Mouse (Mus musculus) G1E-ER4 (cell line): ENCODE data around the gene Shisa3. TPM values are rescaled to one million over a fixed set of nuclear protein-coding genes. Genes with fewer than 3 reads are reported as not detected.

Source experiments
- GATA1 ChIP-seq: IDR thresholded peaks from one replicate; pipeline ENCODE4 v1.8.0; 2012; ENCODE audit warnings: low read length, inconsistent platforms
- polyA plus RNA-seq: library from polyadenylated mRNA; stranded (reverse); fragments of >175 nt; gene quantifications from 2 replicates; pipeline ENCODE4 v1.2.3, GENCODE M21; 2012

The Shisa3 gene
- not detected in 2 replicates for polyA plus RNA-seq

DNA sequence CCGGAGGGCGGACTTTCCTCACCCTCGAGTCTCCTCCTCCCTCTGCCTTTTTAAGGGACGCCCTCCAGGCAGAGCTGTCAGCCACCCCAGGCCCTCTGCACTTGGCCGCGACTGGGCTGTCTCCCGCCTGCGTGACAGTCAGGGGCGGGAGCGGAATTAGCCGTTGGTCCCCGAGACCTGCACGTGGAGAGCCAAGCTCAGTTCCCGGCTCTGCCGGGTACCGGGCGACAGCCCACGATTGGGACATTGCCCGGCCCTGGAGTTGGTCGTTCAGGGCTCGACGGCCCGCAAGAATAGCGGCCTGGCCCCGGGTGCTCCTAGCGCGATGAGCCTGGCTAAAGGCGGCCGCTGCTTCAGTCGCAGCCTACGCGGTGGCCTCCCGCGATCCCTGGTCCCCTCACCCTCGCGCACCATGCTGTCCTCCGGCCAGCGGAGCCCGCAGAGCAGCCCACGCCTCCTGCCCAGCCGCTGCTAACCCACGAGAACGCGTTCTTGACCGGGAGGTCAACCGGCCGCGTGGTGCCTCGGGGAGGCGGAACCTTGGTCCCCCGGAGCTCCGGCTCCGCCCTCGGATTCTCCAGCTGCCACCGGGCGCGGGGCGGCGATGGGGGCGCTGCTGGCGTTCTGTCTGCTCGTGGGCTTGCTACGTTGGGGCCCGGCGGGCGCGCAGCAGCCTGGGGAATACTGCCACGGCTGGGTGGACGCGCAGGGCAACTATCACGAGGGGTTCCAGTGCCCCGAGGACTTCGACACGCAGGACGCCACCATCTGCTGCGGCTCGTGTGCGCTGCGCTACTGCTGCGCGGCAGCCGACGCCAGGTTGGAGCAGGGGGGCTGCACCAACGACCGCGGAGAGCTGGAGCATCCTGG is at the start of gene Shisa3:
Gene Shisa3, plus strand, starts transcription at position 79 of the 870 bp plus-strand sequence.
- TF ChIP-seq GATA1: no peak

DNA sequence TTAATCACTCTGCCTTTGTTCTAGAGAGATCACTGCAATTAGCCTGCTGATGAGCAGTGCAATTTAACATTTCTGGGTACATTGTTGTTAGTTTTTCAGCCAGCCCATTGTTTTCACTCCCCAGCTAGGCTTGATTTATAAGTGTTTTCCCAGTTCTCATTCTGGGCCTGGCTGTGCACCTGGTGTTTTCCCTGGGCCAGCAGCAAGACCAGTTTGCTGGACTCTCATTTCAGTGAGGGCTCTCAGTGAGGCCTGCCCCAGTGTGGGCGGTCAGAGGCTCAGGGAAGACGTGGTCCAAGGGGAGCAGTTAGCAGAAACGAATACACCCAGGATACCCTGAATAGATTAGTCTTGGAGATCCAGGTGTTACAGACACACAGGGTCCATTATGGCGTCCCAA is 49.0 kb upstream of the Shisa3 start:
- TF ChIP-seq GATA1: no peak

DNA sequence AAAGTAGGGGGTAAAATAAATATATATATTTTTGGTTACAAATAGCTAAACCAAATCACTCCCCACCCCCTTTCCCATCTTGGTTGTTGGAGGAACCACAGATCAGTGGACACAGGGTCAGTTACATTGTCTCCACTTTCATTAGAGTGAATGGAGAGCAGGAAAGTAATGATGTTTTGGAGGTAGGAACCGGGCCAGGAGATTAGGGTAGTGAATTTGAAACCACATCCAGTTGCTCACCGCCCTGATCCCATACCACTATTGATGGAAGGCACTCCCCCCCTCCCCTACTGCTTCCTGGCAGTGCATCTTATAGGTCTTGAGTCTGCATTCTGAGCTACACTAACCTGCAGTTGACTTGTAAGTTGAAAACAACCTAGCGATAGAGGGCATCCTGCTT is 48.6 kb upstream of the Shisa3 start:
- no peak for TF ChIP-seq GATA1

DNA sequence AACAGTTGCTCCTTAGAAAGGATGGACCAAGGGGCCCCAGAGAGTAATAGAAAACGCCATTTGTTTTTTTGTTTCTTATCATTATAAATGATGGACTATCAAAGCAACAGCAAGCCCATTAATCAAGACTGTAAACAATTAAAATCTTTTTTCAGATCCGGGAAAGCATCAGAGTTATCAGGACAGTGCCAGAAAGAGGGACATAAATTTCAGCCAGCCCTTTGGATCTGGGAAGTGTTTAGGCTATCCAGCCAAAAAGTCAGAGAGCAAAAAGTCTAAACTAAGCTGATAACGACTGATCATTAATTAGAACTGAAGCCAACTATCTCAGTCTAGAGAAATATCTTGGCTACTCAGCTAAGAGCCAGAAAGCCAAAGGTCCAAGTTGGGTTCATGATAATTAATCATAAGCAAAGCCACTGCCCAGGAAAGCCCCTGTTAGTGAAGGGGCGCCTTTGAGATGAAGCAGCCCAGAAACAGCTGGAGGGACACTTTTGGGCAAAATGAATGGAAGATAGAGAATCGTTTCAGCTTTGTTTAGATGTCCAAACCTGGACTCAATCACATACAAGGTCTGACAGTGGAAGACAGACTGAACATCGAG is 35.0 kb upstream of the Shisa3 start:
- no peak for TF ChIP-seq GATA1

DNA sequence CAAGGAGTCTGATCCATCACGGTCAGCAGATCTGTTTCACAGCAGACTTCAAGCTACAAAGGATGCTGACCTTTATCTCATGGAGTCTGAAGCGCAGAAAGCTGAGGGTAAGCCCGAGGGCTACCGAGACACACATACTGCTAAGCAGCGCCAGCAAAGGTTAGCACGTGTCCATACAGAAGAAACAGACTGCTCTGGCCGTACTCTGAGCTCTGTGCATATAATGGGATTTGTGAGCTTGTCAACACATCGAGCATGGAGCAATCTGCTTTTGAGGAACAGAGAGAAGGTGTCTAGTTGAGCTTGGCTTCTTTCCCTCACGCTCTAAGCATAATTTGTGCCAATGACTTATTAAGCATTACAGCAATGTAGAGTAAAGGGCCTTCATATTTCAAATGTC is 33.6 kb upstream of the Shisa3 start:
- no peak for TF ChIP-seq GATA1

DNA sequence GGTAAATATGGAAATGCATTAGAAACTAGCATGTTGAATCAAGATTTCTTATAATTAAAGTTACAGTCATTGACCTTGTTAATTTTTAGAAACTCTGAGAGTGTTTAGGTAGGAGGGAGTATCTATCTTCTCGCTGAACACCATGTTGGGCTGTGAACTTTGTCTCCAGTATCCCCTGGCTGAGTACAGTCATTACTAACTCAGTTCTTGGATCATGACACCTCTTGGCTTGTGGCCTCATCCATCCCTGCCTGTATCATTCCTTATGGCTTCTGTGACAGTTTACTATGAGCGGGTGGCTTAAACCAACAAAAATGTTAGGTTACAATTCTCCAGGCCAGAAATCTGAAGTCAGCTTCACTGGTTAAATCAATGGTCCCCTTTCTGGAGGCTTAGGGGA is 32.0 kb upstream of the Shisa3 start:
- TF ChIP-seq GATA1: no peak

DNA sequence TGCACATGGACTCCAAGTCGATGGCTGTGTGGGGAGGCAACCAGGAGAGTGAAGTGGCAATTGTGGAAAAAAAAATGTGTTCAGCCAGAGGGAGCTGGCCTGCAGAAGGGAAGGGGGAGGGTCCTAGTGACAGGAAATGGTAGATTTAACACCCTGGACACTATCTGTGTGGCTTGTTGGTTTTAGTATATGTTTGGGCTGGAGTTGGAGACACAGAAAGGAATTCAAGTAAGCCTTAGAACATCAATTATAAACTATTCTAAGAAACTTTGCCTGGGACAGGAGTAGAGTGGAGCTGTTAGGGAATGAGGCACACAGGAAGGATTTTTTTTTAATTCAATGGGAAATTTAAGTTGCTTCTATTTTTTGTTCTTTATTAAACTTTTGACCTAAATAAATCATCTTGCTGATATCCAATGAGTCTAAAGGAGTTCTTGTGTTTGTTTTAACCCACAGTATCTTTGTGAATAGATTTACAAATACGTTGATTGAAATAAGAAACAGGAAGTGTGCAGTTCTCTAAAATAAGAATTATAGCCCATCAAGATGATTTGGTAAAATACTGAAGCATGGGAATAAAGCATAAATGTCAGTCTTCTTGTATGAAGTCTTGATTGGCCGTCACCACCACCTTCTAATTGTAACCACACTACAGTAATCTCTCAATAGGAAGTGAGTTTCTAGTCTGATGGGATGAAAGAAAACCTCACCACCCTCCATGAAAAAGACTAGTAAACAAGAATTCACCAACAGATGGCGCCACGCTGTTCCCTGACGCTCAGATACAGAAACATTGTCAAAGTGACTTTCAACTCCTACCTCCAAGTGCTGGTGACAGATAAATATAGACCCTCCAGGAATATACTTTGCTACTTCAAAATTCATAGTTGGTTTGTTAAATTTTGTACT is 27.7 kb upstream of the Shisa3 start:
- TF ChIP-seq GATA1: no peak

DNA sequence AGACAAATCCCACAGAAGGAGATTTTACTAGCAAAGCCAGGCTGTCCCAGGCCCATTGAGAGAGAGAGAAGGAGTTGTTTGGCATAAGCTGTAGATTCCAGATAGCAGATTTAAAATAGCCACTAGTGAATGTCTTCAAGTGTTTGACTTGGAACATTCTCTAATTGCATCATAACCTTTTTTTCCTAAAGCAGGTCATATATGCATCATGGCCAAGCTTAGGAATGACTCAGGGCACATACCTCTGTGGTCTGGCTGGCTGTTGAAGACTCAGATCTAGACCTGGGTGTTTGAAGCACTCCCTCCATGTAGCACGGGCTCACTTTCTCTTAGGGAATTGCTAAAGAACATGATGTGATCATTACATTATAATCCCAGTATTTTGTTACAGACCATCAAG is 12.6 kb upstream of the Shisa3 start:
- no peak for TF ChIP-seq GATA1

DNA sequence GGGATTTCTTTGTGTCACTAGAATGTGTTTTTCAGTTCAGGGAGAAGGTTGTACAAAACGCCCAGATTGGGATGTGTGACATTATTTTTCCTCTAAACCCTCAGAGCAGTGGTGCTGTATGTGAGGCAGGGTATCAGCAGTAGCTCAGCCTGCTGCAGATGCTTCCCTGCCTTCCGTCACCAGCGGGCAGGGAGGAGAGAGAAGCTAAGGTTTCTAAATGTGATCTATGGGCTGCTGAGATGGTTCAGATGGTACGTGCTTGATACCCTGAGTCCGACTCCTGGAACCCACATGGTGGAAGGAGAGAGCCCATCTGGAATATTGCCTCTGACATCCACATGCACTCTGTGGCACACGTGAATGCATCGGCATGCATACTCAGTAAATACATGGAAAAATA is 12.1 kb upstream of the Shisa3 start:
- no peak for TF ChIP-seq GATA1

DNA sequence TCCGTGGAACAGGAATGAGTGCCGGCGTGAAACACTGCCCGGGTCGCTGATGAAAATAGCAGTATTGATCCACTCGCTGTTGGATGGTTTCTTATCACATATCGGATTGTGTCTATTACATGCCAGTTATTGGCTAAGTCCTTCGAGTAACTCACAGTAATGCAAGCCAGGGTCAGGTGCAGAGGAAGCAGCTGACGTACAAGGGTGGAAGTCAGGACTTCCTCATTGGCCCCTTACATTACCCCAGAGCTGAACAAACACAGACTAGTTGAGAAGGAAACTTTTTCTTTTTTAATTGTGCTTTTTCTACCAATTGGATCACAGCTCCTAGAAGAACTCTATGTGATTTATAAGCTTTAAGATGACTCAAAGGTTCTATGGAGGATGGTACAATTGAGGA is 7.7 kb upstream of the Shisa3 start:
- no peak for TF ChIP-seq GATA1

DNA sequence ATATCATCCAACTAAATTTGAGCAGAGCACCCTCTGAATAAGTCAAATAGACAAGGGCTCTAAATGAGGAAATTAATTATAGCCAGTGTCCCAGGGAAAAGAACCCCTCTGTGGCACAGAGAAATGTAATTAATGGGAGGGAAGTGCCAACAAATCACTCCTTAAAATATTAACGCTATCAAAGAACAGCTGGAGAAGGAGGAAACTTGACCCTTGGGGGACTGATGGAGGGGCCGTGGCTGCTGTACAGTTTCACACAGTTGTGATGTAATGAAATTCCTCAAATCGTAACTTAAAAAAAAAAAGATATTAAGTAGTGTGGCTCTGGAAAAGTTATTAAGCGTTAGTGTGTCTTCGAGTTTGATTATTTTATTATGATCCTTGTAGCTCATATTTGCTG is 1.7 kb upstream of the Shisa3 start:
- no peak for TF ChIP-seq GATA1

DNA sequence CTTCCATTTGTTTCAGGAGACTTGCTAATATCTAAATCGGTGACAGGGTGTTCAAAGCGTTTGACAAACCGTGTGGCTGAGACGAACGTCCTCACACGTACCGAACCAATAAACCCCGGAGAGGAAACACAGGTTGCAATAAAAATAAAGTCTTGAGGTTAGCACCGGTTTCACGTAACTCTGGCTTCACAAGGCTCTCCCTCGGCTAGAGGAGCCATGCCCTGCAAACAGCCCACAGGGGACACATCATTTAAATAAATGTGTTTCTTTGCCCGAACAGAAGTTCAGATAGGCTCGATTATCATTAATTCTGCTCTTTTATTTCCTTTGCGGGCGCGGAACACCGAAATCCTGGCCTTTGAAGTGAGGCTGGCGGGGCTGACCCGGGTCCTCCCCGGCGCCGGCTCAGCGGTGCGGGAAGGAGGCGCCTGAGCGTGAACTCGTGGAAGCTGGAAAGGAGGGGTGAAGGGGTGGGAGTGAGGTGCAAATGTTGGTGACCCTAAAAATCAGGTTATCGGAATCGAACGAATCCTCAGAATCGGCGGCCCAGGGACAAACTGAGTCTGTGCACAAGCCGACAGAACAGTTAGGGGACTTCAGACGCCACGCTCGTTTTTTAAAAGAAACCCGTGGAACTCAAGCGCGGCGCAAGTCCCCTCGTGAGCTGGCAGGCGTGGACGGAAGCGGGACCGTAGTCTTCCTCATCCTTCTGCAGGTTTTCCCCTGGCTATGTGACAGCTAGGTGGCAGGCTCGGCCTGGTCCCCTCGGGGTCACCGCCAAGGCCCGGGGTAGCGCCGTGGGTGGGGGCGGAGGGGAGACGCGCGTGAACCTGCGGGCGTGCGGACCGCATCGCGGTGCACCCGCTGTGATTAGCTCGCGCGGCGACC is 522 bp upstream of the Shisa3 start:
- no peak for TF ChIP-seq GATA1

DNA sequence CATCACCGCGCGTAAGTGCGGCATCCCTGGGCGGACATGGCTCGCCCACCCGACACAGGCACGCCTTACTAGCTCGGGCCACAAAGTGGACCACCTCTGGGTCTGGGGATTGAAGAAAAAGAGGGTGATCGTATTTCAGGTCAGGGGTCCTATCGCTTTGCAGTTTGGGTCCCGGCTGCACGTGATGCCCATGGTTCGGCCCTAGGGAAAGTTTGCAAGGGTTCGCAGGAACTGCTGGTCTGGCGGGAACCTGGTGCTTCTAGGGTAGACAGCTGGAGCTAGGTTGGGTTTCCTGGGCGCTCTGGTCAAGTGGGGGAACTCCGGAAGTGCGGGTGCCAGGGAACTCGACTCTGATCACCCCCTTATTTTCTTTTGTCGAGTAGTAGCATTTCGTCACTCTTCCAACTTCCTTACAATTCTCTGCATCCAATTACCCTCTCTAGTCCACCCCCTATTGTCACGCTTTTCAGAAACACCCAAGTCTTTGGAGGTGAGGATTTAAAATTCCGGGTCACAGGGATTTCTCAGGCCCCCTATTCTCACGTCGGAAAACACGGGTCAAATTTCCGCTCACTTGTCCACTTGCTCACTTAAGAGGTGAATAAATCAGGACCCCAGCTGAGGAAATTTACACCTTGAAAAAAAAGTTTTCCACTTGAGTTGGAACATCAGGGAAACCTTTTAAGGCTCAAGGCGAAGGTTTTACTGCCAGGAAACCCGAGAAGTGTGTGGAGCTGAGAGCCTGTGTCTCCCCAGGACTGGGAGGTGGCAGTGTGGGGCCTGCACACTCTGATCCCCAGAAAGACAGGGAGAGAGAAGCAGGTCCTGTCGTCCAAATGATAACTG is 1.2 kb downstream of the Shisa3 start:
- TF ChIP-seq GATA1: no peak

DNA sequence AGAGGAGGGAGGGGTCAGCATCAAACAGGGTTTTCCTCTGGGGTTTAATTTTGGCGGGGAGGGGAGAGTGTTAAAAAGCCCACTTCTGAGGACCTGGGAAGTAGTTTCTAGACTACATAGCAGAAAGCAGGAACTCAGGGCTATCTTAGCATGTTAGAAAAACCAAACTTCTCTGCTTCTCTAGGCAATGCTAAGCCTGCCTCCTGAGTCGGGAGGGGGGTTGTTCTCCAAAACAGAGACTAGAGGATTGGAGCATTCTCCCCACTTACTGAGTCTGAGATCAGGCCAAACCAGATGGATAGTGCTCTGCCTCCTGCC is 1.8 kb downstream of the Shisa3 start:
- no peak for TF ChIP-seq GATA1
